Mouse (Mus musculus) hindbrain, embryonic 11.5 days (tissue): Measurements from ENCODE around the gene Slc7a11. TPM values are rescaled to one million over a fixed set of nuclear protein-coding genes. Genes with fewer than 3 reads are reported as not detected.

Source experiments
- ATAC-seq: fragments of 200-750 bp; cut with Nextera tagmentation; 2 replicates; pipeline ENCODE4 v1.8.0; 2017; ENCODE audit warnings: mild to moderate bottlenecking, moderate TSS enrichment, moderate library complexity; ENCODE audit not compliant: low FRiP score
- DNase-seq: peaks from one replicate; pipeline ENCODE4 v3.0.0-alpha.2; 2015; ENCODE audit warnings: low spot score
- H3K27ac ChIP-seq: fragments of 300-500 bp; sonication (generic); 2 replicates; pipeline ENCODE4 v1.5.1; 2014; ENCODE audit warnings: mild to moderate bottlenecking, low read depth, low read length
- H3K27me3 ChIP-seq: fragments of 300-500 bp; sonication (generic); 2 replicates; pipeline ENCODE4 v1.6.1; 2014; ENCODE audit warnings: mild to moderate bottlenecking, low read length, moderate library complexity, mixed read lengths; ENCODE audit not compliant: control insufficient read depth, insufficient read depth
- H3K36me3 ChIP-seq: fragments of 300-500 bp; sonication (generic); 2 replicates; pipeline ENCODE4 v1.6.1; 2014; ENCODE audit warnings: mild to moderate bottlenecking, low read length, moderate library complexity, mixed read lengths; ENCODE audit not compliant: control insufficient read depth, insufficient read depth
- H3K4me1 ChIP-seq: fragments of 300-500 bp; sonication (generic); replicated peaks from 2 replicates; pipeline ENCODE4 v1.6.1; 2014; ENCODE audit warnings: low read length, mixed read lengths; ENCODE audit not compliant: control insufficient read depth, insufficient read depth
- H3K4me2 ChIP-seq: fragments of 300-500 bp; sonication (generic); replicated peaks from 2 replicates; pipeline ENCODE4 v1.6.1; 2014; ENCODE audit warnings: mild to moderate bottlenecking, low read depth, low read length
- H3K4me3 ChIP-seq: fragments of 300-500 bp; sonication (generic); 2 replicates; pipeline ENCODE4 v1.5.1; 2014; ENCODE audit warnings: low read depth, low read length
- H3K9ac ChIP-seq: fragments of 300-500 bp; sonication (generic); 2 replicates; pipeline ENCODE4 v1.6.1; 2014; ENCODE audit warnings: low read depth, low read length
- H3K9me3 ChIP-seq: fragments of 300-500 bp; sonication (generic); 2 replicates; pipeline ENCODE4 v1.6.1; 2016; ENCODE audit warnings: low read length; ENCODE audit not compliant: control insufficient read depth
- WGBS: fragments of 180-500 bp; shearing (Covaris S2); extraction: QIAGEN DNeasy Blood & Tissue Kit; methylation state at CpG from one replicate; pipeline ENCODE4 v1.1.7; 2014; 5-methylcytosine and 5-hydroxymethylcytosine counted together
- polyA plus RNA-seq: library from polyadenylated mRNA; unstranded; fragments of >200 nt; fragmentation: Nextera tagmentation; extraction: Ambion mirVana; gene quantifications from 2 replicates; pipeline ENCODE4 v1.2.1, GENCODE M21; 2014

Gene Slc7a11
- polyA plus RNA-seq, 1 experiment from 2014 or later = 0.26 TPM

- no peak overlapping the region for H3K27ac ChIP-seq
- no peaks in the 10 kb centered on the region for H3K27me3 ChIP-seq
- H3K9me3 ChIP-seq = no peaks in the 10 kb centered on the region
- DNase-seq = no peak
- H3K36me3 ChIP-seq = no peaks in the 10 kb centered on the region
- no peak overlapping the region for H3K9ac ChIP-seq
- no peak for ATAC-seq
- H3K4me3 ChIP-seq = no peak overlapping the region
- WGBS = 75% methylated on average over 2 of the region's 2 CpGs
- no peak overlapping the region for H3K4me2 ChIP-seq
- no peaks in the 10 kb centered on the region for H3K4me1 ChIP-seq
These were observed 168.4 kb downstream of the Slc7a11 start for GRCm38 (mm10) chr3:50275023-50275422.

- no peak overlapping the region for H3K27ac ChIP-seq
- no peak overlapping the region for H3K4me2 ChIP-seq
- no peaks in the 10 kb centered on the region for H3K4me1 ChIP-seq
- no peaks in the 10 kb centered on the region for H3K27me3 ChIP-seq
- no peaks in the 10 kb centered on the region for H3K9me3 ChIP-seq
- no peak for ATAC-seq
- H3K36me3 ChIP-seq = no peaks in the 10 kb centered on the region
- no peak for DNase-seq
- H3K9ac ChIP-seq = no peak overlapping the region
- no peak overlapping the region for H3K4me3 ChIP-seq
These were observed 171.2 kb downstream of the Slc7a11 start for GRCm38 (mm10) chr3:50272222-50272621.

- no peak overlapping the region for H3K27ac ChIP-seq
- WGBS = 91% methylated on average over 4 of the region's 4 CpGs
- no peak overlapping the region for H3K4me3 ChIP-seq
- H3K9me3 ChIP-seq = no peaks in the 10 kb centered on the region
- H3K4me1 ChIP-seq = no peaks in the 10 kb centered on the region
- no peak overlapping the region for H3K4me2 ChIP-seq
- H3K36me3 ChIP-seq = no peaks in the 10 kb centered on the region
- H3K9ac ChIP-seq = no peak overlapping the region
- H3K27me3 ChIP-seq = no peaks in the 10 kb centered on the region
- DNase-seq = no peak
- no peak for ATAC-seq
These were observed 173.7 kb downstream of the Slc7a11 start for GRCm38 (mm10) chr3:50269680-50270079.

GRCm38 (mm10) chr3:50262547-50263087 is 180.8 kb downstream of the Slc7a11 start:
- Histone ChIP-seq H3K27ac (no peak overlapping the region), H3K4me3 (no peak overlapping the region), H3K9me3 (no peaks in the 10 kb centered on the region), H3K4me2 (no peak overlapping the region), H3K36me3 (no peaks in the 10 kb centered on the region), H3K27me3 (no peaks in the 10 kb centered on the region), H3K4me1 (no peaks in the 10 kb centered on the region), H3K9ac (no peak overlapping the region)
- ATAC-seq = no peak
- WGBS = 61% methylated on average over 2 of the region's 2 CpGs
- DNase-seq = no peak

GRCm38 (mm10) chr3:50262066-50262465 is 181.3 kb downstream of the Slc7a11 start:
- Histone ChIP-seq H3K27me3 (no peaks in the 10 kb centered on the region), H3K4me1 (no peaks in the 10 kb centered on the region), H3K27ac (no peak overlapping the region), H3K9ac (no peak overlapping the region), H3K4me3 (no peak overlapping the region), H3K4me2 (no peak overlapping the region), H3K36me3 (no peaks in the 10 kb centered on the region), H3K9me3 (no peaks in the 10 kb centered on the region)
- DNase-seq (no peak), ATAC-seq (no peak)
- WGBS = 80% methylated on average over 2 of the region's 2 CpGs

- Histone ChIP-seq H3K9me3 (no peaks in the 10 kb centered on the region), H3K36me3 (no peaks in the 10 kb centered on the region), H3K4me2 (no peak overlapping the region), H3K27me3 (no peaks in the 10 kb centered on the region), H3K4me3 (no peak overlapping the region), H3K27ac (no peak overlapping the region), H3K9ac (no peak overlapping the region), H3K4me1 (no peaks in the 10 kb centered on the region)
- DNase-seq (no peak), ATAC-seq (no peak)
- 90% methylated on average over 1 of the region's 1 CpGs for WGBS
These were observed 182.7 kb downstream of the Slc7a11 start for GRCm38 (mm10) chr3:50260667-50261066.

GRCm38 (mm10) chr3:50258852-50259251 is 184.6 kb downstream of the Slc7a11 start:
- DNase-seq (no peak), ATAC-seq (no peak)
- no peak overlapping the region for H3K4me3 ChIP-seq
- H3K9ac ChIP-seq = no peak overlapping the region
- H3K27ac ChIP-seq = no peak overlapping the region
- 89% methylated on average over 4 of the region's 4 CpGs for WGBS
- H3K36me3 ChIP-seq = no peaks in the 10 kb centered on the region
- H3K9me3 ChIP-seq = no peaks in the 10 kb centered on the region
- no peaks in the 10 kb centered on the region for H3K27me3 ChIP-seq
- no peaks in the 10 kb centered on the region for H3K4me1 ChIP-seq
- H3K4me2 ChIP-seq = no peak overlapping the region

GRCm38 (mm10) chr3:50249598-50250300 is 193.7 kb downstream of the Slc7a11 start:
- no peaks in the 10 kb centered on the region for H3K27me3 ChIP-seq
- 89% methylated on average over 6 of the region's 6 CpGs for WGBS

GRCm38 (mm10) chr3:50235990-50236389 is 207.4 kb downstream of the Slc7a11 start:
- no peak for ATAC-seq
- H3K4me3 ChIP-seq = no peak overlapping the region
- no peaks in the 10 kb centered on the region for H3K27me3 ChIP-seq
- no peak overlapping the region for H3K27ac ChIP-seq
- DNase-seq = no peak
- no peak overlapping the region for H3K9ac ChIP-seq
- H3K4me2 ChIP-seq = no peak overlapping the region
- H3K4me1 ChIP-seq = no peaks in the 10 kb centered on the region
- H3K36me3 ChIP-seq = no peaks in the 10 kb centered on the region
- 46% methylated on average over 3 of the region's 3 CpGs for WGBS
- H3K9me3 ChIP-seq = no peaks in the 10 kb centered on the region

More at GRCm38 (mm10) chr3:50249598-50250300, 193.7 kb downstream of the Slc7a11 start:
- H3K4me3 ChIP-seq = no peak overlapping the region
- H3K27ac ChIP-seq = no peak overlapping the region
- H3K9me3 ChIP-seq = no peaks in the 10 kb centered on the region
- no peaks in the 10 kb centered on the region for H3K4me1 ChIP-seq
- no peak overlapping the region for H3K4me2 ChIP-seq
- no peak for DNase-seq
- no peak overlapping the region for H3K9ac ChIP-seq
- no peak for ATAC-seq
- H3K36me3 ChIP-seq = no peaks in the 10 kb centered on the region
